Mouse (Mus musculus): ENCODE measurements around the gene 1110051M20Rik.

DNA sequence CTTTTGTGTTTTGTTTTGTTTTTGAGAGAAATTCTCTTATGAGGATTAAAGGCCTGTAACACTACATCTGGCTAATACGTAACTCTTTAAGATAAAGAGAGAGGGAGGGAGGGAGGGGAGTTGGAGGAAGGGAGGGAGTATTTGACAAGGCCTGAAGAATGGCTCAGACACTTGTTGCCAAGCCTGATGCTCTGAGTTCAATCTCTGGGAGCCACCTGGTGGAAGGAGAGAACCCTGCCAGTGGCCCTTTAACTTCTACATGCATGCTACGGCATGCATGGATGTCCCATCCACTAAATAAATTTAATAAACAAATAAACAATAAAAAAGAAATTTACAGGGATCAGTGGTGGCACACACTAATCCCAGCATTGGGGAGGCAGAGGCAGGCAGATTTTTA lies 142.7 kb downstream of the 1110051M20Rik start:
- TF ChIP-seq USF2 (conservative IDR thresholded peaks at IDR 0.05; ENCODE audit: low read depth, low read length) (no peak), EP300 (IDR thresholded peaks at IDR 0.05; ENCODE audit: low read length) (no peak), IRF4 (IDR thresholded peaks at IDR 0.05; ENCODE audit: low read depth, low read length) (no peak), POLR2A (IDR thresholded peaks at IDR 0.05; ENCODE audit: low read depth, low read length) (no peak), CTCF (conservative IDR thresholded peaks at IDR 0.05 in 1 of 2, IDR thresholded peaks at IDR 0.05 in 1 of 2; ENCODE audit: low read depth in 2 of 2, low read length in 2 of 2) (peak in 1 of 2 experiments; percentile 31; a peak in 2 of 4 replicates), ZNF384 (IDR thresholded peaks at IDR 0.05; ENCODE audit: low read depth, low read length) (no peak)
